Mouse (Mus musculus): ENCODE measurements at regions not wholly inside any gene's neighbourhood (a gene's known extent, or its start where the extent isn't known, plus 50 kb on each side); places are given as distances from the start of the nearest gene placed in this dataset.

- DNase-seq = no peak
These were observed 54.4 kb upstream of the Olfm4 start for GRCm38 (mm10) chr14:79929451-79929850.

DNA sequence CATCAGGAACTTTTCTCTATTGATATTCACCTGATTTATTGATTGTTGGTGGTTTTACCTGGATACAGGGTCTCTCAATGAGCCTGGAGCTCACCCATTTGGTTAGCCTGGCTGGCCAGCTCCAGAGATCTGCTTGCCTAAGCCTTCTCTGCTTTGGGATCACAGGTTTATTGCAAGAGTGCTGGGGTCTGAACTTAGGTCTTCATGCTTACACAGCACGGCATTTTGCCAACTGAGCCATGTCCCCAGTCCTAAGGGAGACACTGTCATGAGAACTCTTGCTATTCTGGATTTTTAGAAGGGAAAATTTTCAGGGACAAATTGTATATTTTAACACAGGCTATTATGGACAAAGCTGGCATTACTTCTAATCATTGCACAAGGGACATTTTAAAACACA is 56.7 kb upstream of the Olfm4 start:
- no peak for DNase-seq

DNA sequence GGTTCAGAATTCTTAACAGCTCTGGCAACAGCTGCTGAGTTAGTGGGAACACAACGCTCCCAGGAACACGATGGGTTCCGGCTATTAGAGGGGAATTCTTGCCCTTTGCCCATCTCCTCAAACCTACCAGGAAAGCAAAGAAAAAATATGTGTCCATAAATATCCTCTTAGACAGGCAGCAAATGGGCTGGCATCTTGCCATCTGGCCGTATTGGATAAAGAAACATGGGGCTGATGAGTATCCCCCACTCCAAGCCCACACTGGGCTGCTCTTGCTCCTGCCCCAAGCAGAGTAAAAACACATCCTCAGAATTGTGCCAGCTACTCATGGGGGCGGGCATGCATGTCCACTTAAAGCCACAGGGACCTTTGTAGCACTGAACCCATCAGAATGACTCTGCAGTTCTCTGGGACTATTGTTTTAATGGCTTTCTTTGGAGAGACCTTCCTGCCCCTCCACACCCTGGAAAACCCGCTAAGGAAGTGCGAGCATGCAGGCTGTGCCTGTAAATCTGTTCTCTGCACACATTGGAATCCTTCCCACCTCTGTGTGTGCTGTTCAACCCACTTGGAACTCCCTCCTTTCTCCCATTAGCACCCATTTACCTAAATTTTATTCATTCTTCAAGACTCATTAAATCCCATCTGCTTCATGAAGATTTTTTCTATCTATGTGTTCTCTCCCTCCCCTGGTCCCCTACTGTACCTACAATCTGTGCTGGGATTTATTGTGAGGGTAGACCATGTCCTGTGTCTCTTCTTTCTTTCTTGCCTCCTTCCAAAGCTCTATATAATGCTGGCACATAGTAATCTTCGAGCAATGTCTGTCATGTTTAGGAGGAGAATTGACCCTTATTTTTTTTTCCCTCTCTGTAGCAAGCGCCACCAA is 66.7 kb upstream of the Olfm4 start:
- peak; percentile 3 for DNase-seq

- no peak for DNase-seq
These were observed 68.9 kb upstream of the Olfm4 start for GRCm38 (mm10) chr14:79914966-79915365.

- no peak for DNase-seq
These were observed 70.6 kb upstream of the Olfm4 start for GRCm38 (mm10) chr14:79913315-79913714.

GRCm38 (mm10) chr14:79912610-79913009 is 71.3 kb upstream of the Olfm4 start:
- DNase-seq = peak; percentile 64

- no peak for DNase-seq
These were observed 76.1 kb upstream of the Olfm4 start for GRCm38 (mm10) chr14:79907761-79908160.

DNA sequence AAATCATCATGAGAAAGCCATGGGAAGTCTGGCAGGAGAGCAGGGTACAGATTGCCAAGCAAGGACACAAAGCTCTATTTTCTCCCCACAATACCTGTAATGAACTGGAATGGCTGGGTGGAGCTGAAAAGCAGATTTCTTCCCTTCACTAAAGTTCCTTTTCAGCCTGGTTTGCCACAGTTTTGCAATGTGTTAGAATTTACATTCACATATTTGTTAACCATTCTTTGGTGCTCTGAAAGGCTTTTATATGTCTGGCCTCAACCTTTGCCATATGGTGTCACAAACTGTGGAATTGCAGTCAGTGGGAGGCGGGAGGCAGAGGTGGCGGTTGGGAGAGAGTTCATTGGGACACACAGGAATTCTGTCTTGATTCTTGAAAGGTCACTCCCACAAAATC is 78.3 kb upstream of the Olfm4 start:
- no peak for DNase-seq

DNA sequence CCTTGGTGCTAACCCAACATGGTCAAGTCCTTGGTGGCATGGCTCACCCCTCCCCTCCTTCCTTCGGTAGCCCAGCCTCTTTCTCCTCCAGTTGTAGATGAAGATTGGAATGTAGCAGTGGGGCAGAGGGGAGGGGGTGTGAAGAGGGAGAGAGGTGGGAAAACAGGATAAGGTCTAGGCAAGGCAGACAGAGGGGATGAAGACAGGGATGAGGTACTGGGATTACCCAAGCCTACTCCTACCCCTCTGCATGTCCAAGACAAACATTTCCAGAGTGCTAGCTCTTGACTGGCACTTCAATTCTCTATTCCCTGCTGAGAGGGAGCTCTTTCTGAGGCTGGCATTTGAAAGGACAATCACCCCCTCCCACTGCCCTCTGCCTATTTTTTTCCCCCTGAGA is 81.5 kb upstream of the Olfm4 start:
- DNase-seq = no peak

DNA sequence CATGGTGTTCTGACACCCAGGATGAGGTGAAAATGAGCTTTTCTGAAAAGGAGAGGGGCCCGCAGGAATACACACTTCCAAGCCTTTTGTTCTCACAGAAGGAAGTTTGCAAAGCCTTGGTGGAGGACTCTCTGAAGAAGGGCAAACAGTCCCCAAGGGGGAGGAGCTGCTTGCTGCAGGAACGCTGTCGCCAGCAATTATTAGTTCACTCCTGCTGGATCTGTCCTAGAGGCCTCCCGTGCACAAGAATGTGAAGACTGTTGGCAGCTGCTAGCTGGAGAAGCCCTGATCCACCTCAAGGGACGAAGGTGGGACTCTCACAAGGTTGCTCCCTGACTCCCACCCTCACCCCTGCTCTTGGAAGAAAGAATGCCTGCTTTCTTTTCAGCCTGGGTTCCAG is 85.6 kb upstream of the Olfm4 start:
- DNase-seq = no peak

GRCm38 (mm10) chr14:79893241-79893640 is 90.6 kb upstream of the Olfm4 start:
- DNase-seq = no peak

DNA sequence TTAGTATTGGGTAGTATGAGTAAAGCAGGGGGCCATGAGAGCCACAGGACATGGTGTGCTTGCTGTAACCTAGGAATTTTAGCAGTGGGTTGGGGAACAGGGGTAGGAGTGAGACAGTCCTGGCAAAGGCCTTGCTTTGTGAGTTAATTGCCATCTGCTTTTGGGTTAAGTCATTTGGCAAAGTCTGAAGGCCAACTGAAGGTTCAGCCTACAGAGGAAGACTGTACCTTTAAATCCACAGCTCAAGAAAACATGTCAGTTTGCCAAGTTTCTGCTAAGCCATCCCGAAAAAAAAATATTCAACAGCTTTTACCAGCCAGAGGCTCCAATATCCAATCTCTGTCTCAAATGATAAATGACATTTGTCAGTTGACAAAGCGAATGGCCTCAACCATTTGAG is 93.2 kb upstream of the Olfm4 start:
- no peak for DNase-seq

GRCm38 (mm10) chr14:79890280-79890679 is 93.6 kb upstream of the Olfm4 start:
- DNase-seq = no peak

GRCm38 (mm10) chr14:79883487-79883886 is 100.4 kb upstream of the Olfm4 start:
- DNase-seq = no peak

DNA sequence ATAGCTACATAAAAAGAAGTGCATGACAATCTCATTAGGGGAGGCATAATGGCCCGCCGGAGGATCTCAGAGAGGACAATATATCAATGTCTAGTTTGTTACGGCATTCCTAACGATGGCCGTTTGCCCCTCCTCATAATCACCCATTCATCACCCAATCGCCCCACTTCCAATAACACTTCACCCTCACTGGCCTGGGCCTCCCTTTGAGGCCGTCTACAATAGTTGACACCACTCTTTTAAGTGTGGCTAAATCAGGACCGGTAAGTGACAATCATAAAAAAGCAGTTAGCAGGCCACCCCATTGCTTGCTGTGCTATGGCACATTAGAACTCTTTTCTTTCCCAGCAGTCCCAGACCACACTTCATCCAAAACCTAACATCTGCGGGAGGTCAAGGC is 102.2 kb upstream of the Olfm4 start:
- DNase-seq = no peak

GRCm38 (mm10) chr14:79880065-79880755 is 103.7 kb upstream of the Olfm4 start:
- DNase-seq = no peak

- DNase-seq = no peak
These were observed 104.4 kb upstream of the Olfm4 start for GRCm38 (mm10) chr14:79879333-79880035.

GRCm38 (mm10) chr14:79878285-79879019 is 105.4 kb upstream of the Olfm4 start:
- no peak for DNase-seq

GRCm38 (mm10) chr14:79873062-79873461 is 102.0 kb upstream of the Pcdh8 start:
- no peak for DNase-seq

DNA sequence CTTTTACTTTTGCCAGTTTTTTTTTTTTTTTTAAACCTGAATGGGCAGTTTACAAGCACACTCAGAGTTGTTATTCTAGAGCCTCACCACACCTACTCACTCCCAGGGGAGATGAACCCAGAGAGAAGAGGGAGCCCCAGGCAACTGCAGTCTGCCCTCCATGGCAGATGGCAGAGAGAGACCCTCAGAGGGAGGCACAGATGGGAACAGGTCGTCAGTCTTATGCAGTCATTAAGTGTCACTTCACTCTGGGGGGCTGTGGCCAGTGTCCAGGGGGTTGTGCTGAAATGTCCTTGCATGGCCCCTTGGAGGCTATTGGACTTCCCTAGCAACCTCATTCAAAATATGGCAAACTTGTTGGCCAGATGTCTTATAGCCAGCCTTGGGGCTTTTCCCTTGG is 101.3 kb upstream of the Pcdh8 start:
- no peak for DNase-seq

- no peak for DNase-seq
These were observed 98.2 kb upstream of the Pcdh8 start for GRCm38 (mm10) chr14:79869325-79869724.

DNA sequence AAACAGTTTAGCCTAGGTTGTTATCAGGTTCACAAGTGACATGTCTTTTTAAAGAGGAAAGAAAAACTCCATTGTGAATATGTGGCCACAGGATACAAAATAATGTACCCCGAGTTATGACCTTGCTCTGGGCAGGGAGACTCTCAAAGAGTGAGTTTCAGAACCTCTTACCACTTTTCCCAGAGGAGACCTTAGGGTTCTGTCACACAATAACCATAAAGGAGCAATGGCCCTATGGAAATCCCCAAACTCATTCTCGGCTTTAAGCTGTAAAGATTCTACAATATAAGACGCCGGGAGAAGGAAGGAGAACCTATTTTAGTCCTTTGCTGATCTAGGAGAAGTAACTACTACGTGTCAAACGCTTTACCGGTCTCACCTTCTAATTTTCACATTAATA is 85.1 kb upstream of the Pcdh8 start:
- no peak for DNase-seq
